Mouse (Mus musculus) splenic B cell, adult 2 months (primary cell): ENCODE measurements around the gene Scamp3.
A peak's percentile ranks its signal among the peaks of the same experiment; 100 is the strongest.

Source experiments
- DNase-seq: peaks from one replicate; pipeline ENCODE4 v3.0.0-alpha.2; 2011; ENCODE audit warnings: low read depth, low spot score
- H3K27me3 ChIP-seq: 2 replicates; pipeline ENCODE4 v1.6.1; 2012; ENCODE audit warnings: mild to moderate bottlenecking, low read length, moderate library complexity, mixed read lengths; ENCODE audit not compliant: control insufficient read depth, poor library complexity, insufficient read depth, severe bottlenecking
- H3K36me3 ChIP-seq: 2 replicates; pipeline ENCODE4 v1.6.1; 2012; ENCODE audit warnings: mild to moderate bottlenecking, low read length, moderate library complexity, mixed read lengths; ENCODE audit not compliant: control insufficient read depth, poor library complexity, insufficient read depth, severe bottlenecking

The Scamp3 gene

DNA sequence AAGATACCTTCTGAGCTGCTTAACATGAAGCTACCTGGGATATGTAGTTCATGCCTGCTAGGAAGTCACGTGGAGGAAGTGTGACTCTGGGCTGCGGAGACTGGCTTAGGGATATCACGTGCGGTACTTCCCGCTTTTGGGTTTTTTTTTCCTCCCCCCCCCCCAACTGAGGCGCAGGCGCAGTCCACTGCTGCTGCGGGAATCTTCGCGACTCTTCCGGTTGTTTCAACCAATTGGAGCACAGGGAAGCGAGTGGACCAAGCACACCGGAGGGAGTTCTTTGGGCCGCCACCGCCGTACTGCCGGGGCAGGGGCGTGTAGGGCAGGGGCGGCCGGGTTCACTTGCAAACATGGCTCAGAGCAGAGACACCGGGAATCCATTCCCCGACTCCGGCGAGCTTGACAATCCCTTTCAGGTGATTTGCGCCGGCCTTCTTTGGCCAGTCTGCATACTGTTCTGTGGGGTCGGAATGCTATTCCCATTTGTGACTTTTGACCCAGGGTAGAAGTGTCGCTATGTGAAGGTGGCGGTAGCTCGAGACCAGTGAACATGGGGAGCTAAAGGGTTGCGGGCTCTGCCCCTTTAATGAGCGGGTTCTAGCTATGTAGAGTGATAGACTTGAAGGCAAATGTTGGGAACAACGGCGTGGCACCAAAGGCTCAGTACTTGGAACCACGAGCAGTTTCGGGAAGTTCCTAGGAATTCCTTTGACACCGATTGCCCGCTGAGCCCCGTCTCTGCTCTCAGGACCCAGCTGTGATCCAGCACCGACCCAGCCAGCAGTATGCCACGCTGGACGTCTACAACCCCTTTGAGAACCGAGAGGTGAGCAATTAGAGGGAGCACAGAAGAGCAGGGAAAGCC, at the start of gene Scamp3:
TSS of gene Scamp3 (plus strand) at position 232 of the 865 bp plus-strand sequence.
- Histone ChIP-seq H3K27me3 (no peaks in the 10 kb centered on the region), H3K36me3 (peaks cover 27% of the 10 kb centered on the region)
- peak; percentile 97 for DNase-seq

DNA sequence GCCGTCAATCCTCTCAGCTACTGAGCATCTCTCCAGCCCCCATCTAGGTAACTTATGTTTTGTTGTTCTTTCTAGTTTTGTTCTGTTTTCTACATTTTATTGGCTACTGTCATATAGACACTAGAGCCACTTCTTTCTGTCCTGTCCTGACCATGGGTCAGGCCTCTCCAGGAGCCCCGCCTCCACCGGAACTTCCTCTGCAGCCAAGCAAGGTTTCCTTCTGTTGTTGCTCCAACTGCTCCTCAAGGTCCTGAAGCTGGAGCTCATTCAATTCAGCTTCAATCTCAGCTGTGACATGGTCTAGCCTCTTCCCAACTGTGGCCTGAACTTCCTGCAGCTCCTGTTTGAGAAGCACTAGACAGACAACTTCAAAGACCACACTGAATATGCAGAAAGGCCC, 47.4 kb upstream of the Scamp3 start:
- DNase-seq = no peak
- Histone ChIP-seq H3K36me3 (no peaks in the 10 kb centered on the region), H3K27me3 (no peaks in the 10 kb centered on the region)

GRCm38 (mm10) chr3:89131816-89132215, 45.5 kb upstream of the Scamp3 start:
- Histone ChIP-seq H3K36me3 (no peaks in the 10 kb centered on the region), H3K27me3 (no peaks in the 10 kb centered on the region)
- no peak for DNase-seq

DNA sequence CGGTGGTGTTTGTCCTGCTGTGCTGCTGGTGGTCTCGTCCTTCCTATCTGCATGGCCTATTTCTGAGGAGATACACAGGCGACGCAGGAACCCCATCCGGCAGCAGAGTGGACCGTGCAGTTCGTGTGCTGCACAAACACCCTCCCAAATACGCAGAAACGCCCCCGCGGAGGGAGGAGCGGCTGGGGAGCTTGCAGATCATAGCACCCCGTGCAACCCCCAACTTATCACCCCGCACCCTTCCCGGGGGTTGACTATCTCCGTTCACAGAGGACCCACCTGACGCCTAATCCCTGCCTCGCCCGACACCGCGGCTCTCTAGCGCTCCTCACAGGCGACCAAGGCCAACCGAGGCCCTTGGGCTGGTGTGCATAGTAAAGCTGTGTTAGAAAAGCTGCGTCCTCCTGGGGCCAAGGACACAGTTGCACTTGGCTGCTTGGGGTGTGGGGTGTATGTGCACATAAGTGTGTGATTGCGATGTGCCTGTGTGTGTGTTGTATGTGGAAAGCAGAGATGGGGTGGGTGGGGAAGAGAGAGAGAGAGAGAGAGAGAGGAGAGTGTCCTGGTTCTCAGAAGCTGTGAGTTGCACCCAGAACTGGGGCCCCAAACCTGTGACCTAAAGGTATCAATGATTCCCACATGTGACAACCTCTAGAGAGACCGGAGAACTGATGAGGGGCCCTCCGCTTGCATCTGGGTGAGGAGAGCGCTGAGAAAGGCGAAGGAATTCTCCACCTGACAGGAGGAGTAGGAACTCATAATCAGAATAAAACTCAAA, 44.8 kb upstream of the Scamp3 start:
- no peak for DNase-seq
- H3K27me3 ChIP-seq = no peaks in the 10 kb centered on the region
- H3K36me3 ChIP-seq = no peaks in the 10 kb centered on the region

GRCm38 (mm10) chr3:89133063-89133450, 44.2 kb upstream of the Scamp3 start:
- DNase-seq = no peak
- no peaks in the 10 kb centered on the region for H3K27me3 ChIP-seq
- no peaks in the 10 kb centered on the region for H3K36me3 ChIP-seq

GRCm38 (mm10) chr3:89133752-89134151, 43.5 kb upstream of the Scamp3 start:
- Histone ChIP-seq H3K27me3 (no peaks in the 10 kb centered on the region), H3K36me3 (no peaks in the 10 kb centered on the region)
- DNase-seq = no peak

DNA sequence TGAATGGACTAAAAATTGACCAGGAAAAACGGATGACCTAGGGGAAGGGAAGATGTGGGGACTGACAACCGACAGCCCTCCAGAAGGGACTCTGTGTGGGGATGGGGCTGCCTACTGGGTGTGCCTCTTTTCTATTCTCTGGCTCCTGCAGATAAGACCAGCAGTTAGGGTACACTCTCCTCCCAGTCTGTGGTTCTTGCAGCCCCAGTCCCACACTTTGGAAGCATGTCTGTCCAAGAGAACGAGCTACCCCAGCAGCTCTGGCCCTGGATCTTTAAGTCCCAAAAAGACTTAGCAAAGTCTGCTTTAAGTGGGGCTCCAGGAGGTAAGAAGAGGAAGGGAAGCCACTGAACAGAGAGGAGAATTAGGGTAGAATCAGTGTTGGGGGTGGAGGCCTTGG, 41.3 kb upstream of the Scamp3 start, which contains the start of gene Pklr:
TSS of gene Pklr (plus strand) at position 185 of the 400 bp plus-strand sequence.
- Histone ChIP-seq H3K27me3 (no peaks in the 10 kb centered on the region), H3K36me3 (no peaks in the 10 kb centered on the region)
- DNase-seq = no peak

- Histone ChIP-seq H3K27me3 (no peaks in the 10 kb centered on the region), H3K36me3 (no peaks in the 10 kb centered on the region)
- no peak for DNase-seq
Observed at GRCm38 (mm10) chr3:89136365-89136764, 40.9 kb upstream of the Scamp3 start.

- H3K27me3 ChIP-seq = no peaks in the 10 kb centered on the region
- no peak for DNase-seq
- no peaks in the 10 kb centered on the region for H3K36me3 ChIP-seq
Observed at GRCm38 (mm10) chr3:89144821-89145220, 32.5 kb upstream of the Scamp3 start.

DNA sequence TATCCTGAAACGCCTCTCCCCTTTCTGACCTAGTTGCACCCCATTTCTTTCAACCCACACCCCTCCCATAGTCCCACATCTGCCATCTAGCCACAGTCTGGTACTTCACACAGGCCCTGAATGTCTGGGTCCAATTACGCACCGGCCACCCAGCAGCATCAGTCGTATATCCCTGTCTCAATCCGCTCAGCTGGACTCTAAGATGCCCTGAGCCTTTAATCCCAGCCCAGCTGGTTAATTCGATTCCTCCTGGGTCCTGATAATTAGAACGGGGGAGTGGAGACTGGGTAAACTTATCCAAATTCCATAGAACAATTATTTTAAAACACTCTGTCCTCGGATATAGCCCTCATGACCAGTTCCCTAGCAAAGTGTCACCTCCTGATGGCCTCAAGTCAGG, 31.7 kb upstream of the Scamp3 start:
- DNase-seq = no peak
- H3K27me3 ChIP-seq = no peaks in the 10 kb centered on the region
- no peaks in the 10 kb centered on the region for H3K36me3 ChIP-seq

GRCm38 (mm10) chr3:89147101-89147978, 29.9 kb upstream of the Scamp3 start:
- DNase-seq = no peak
- H3K27me3 ChIP-seq = no peaks in the 10 kb centered on the region

DNA sequence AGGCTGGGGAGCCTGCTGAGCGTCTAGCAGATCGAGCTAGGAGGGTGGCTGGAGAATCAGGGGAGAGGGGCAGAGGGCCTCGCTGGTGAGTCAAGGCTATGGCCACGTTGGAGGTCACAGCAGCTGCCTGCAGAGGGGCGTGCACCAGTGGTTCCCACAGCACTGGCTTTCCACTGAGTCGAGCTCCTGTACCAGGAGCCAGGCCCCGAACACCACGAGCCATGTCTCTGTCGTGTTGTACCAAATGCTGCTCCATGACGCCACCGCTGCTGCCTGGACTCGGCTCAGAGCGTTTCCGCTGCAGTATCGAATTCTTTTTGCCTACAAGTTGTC, 29.3 kb upstream of the Scamp3 start:
- Histone ChIP-seq H3K36me3 (no peaks in the 10 kb centered on the region), H3K27me3 (no peaks in the 10 kb centered on the region)
- no peak for DNase-seq

More at GRCm38 (mm10) chr3:89147101-89147978, 29.9 kb upstream of the Scamp3 start:
- no peaks in the 10 kb centered on the region for H3K36me3 ChIP-seq

- no peaks in the 10 kb centered on the region for H3K36me3 ChIP-seq
- no peak for DNase-seq
- no peaks in the 10 kb centered on the region for H3K27me3 ChIP-seq
Observed at GRCm38 (mm10) chr3:89148567-89148966, 28.7 kb upstream of the Scamp3 start.

DNA sequence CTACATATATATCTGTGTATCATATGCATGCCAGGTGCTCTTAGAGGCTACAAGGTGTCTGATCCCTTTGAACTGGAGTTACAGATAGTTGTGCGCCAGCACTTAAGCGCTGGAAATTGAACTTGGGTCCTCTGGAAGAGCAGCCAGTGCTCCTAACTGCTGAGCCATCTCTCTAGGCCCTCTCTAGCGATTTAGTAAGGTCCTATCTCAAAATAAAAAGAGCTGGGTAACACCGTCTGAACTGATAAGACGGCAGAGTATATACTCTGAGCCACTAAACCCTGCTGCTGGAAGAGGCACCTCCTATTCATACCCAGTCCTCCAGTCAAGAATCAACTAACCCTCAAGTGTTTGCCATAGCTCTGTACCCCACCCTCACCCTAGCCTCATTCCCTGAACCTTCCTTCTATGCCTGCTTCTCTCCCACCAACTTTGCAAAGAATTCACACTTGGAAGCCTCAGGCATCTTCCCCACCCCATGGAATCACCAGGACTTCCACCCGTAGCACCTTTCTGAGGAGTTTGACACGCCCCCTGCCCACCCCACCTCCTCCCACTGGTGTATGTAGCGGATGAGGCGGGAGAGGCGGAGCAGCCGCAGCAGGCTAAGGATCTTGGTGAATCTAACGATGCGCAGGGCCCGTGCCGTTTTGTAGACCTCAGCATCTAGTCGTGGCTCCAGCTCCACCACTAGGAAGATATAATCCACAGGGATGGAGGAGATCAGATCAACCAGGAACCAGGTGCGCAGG, 25.0 kb upstream of the Scamp3 start:
- H3K36me3 ChIP-seq = no peaks in the 10 kb centered on the region
- no peaks in the 10 kb centered on the region for H3K27me3 ChIP-seq
- no peak for DNase-seq
